Mouse (Mus musculus) CH12.LX (cell line): ENCODE results near the gene Hist2h4.
"Not testable (repeated sequence)": the region's sequence is repeated elsewhere in the genome, so short reads cannot be mapped to it uniquely, and the experiment has no call there.

Source experiments
- CTCF ChIP-seq, 2 experiments: IDR thresholded peaks in 1 of 2; conservative IDR thresholded peaks in 1 of 2; 2 replicates each; pipeline ENCODE4 v1.5.1; 2011 to 2012; ENCODE audit warnings: low read depth in 2 of 2, low read length in 2 of 2, improper control_type of control experiment in 1 of 2, inconsistent platforms in 1 of 2, mild to moderate bottlenecking in 1 of 2, moderate library complexity in 1 of 2
- ELF1 ChIP-seq: IDR thresholded peaks from 2 replicates; pipeline ENCODE4 v1.6.1; 2014; ENCODE audit warnings: low read depth, mild to moderate bottlenecking, inconsistent platforms, low read length, improper control_type of control experiment
- EP300 ChIP-seq: IDR thresholded peaks from 2 replicates; pipeline ENCODE4 v1.6.1; 2011; ENCODE audit warnings: low read length, improper control_type of control experiment
- MAX ChIP-seq: IDR thresholded peaks from 2 replicates; pipeline ENCODE4 v1.6.1; 2011; ENCODE audit warnings: low read length, improper control_type of control experiment
- NELFE ChIP-seq: IDR thresholded peaks from 2 replicates; pipeline ENCODE4 v1.6.1; 2011; ENCODE audit warnings: low read depth, low read length, improper control_type of control experiment
- NRF1 ChIP-seq: IDR thresholded peaks from 2 replicates; pipeline ENCODE4 v1.6.1; 2014; ENCODE audit warnings: low read depth, mild to moderate bottlenecking, inconsistent platforms, low read length, improper control_type of control experiment, moderate library complexity
- USF1 ChIP-seq: IDR thresholded peaks from 2 replicates; pipeline ENCODE4 v1.6.1; 2014; ENCODE audit warnings: low read depth, mild to moderate bottlenecking, inconsistent platforms, low read length, improper control_type of control experiment
- USF2 ChIP-seq: conservative IDR thresholded peaks from 2 replicates; pipeline ENCODE4 v1.6.1; 2011; ENCODE audit warnings: low read depth, low read length, improper control_type of control experiment

DNA sequence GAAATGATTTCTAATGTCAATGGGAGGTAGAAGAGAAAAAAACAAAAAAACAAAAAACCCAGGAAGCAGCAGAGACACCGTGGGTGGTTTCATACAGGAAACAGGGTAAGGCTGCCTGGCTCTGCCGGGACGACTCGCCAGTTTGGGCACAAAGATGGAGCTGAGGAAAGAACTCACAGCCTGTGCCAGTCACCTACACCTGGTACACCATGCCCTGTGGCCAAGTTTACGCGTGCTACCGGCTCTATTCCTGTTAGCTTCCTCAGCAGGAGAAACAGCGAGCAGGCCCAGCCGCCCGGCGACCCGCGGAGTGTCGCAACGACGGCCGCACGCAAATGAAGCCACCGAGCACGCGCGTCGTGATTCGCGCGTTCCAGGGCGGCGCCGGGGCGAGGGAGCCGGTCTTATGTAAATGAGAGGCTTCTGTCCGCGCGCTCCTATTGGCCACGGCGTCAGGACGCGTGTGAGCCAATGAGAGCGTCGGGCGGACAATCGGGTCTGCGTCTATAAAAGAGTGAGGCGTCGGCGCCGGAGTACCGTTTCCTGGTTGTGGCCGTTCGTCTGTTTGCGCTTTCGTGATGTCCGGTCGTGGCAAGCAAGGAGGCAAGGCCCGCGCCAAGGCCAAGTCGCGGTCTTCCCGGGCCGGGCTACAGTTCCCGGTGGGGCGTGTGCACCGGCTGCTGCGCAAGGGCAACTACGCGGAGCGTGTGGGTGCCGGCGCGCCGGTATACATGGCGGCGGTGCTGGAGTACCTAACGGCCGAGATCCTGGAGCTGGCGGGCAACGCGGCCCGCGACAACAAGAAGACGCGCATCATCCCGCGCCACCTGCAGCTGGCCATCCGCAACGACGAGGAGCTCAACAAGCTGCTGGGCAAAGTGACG lies 17.9 kb downstream of the Hist2h4 start, which contains the start of gene Hist2h2aa1:
- TF ChIP-seq MAX; EP300; CTCF (conservative IDR thresholded peaks at IDR 0.05 in 1 of 2, IDR thresholded peaks at IDR 0.05 in 1 of 2; ENCODE audit: low read depth in 2 of 2, low read length in 2 of 2); USF2; USF1: not testable (repeated sequence)
- TF ChIP-seq ELF1 (peak; percentile 66; the same call in 1 of the 2 replicates), NELFE (0 out of 2 replicates have a peak, but pooled peaks have one; percentile 35), NRF1 (peak; percentile 52)
